ENCODE assay signal across 25 mouse cellular contexts in the genomic region with DNA sequence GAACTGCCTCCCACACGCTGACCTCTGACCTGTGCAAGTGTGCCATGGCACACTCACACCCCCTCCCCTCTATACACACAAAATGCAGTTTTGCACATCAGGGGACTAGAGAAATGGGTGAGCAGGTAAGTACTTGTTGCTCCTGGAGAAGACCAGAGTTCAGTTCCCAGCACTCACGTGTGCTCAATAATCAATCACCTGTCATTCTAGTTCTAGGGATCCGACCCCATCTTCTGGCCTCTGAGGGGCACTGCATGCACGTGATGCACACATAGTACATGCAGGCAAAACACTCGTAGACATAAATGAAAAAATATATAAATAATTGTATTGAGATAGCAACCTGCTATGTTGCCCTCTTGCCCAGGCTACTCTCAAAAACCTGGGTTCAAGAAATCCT. TPM values are rescaled to one million over a fixed set of nuclear protein-coding genes. Genes with fewer than 3 reads are reported as not detected.
DNase-seq lines count a peak whose midpoint lies in the region; ATAC-seq and TF ChIP-seq lines count a peak whose summit lies in the region.
"Had no signal": no experiment of that assay in that cellular context is flagged by ENCODE, and none has a peak within 500 bp of the region (broad histone marks: within the 10 kb centered on the region; RNA-seq: fewer than 3 reads in every experiment).

No protein-coding gene starts in this region.

- TF ChIP-seq EP300 in heart, adult 2 months (IDR thresholded peaks at IDR 0.05; ENCODE audit: insufficient read depth, low read depth, low read length): no peak
- no peak for TF ChIP-seq EP300 in liver, embryonic 14.5 days (IDR thresholded peaks at IDR 0.05; ENCODE audit: low read depth)
- no peak for TF ChIP-seq EP300 in liver, postnatal 0 days (IDR thresholded peaks at IDR 0.05; ENCODE audit: low read depth)
- no peak for TF ChIP-seq EP300 in ES-Bruce4 (IDR thresholded peaks at IDR 0.05; ENCODE audit: insufficient read depth, low read depth, low read length)

- no peaks in the 10 kb centered on the region for H3K27me3 ChIP-seq in heart, adult 2 months (ENCODE audit: control insufficient read depth, insufficient read depth, low read length)
- peaks cover 16% of the 10 kb centered on the region for H3K27me3 ChIP-seq in liver, embryonic 14.5 days (ENCODE audit: control insufficient read depth, insufficient read depth, low read length)
- 0 out of 2 replicates have a peak, but pooled peaks cover 3% of the 10 kb centered on the region for H3K27me3 ChIP-seq in liver, postnatal 0 days (ENCODE audit: insufficient read depth, low read length)
- H3K27me3 ChIP-seq in ES-Bruce4 (ENCODE audit: control insufficient read depth, insufficient read depth, low read length, poor library complexity, severe bottlenecking): no peaks in the 10 kb centered on the region
- H3K27me3 ChIP-seq: CH12.LX; embryonic facial prominence, embryonic 12.5 days; embryonic facial prominence, embryonic 15.5 days; forebrain, embryonic 15.5 days; heart, embryonic 13.5 days had no signal

- no peaks in the 10 kb centered on the region for H3K36me3 ChIP-seq in heart, adult 2 months (ENCODE audit: control insufficient read depth, insufficient read depth, low read length)
- no peaks in the 10 kb centered on the region for H3K36me3 ChIP-seq in liver, embryonic 14.5 days (replicated peaks; ENCODE audit: control insufficient read depth, insufficient read depth, low read depth)
- H3K36me3 ChIP-seq in liver, postnatal 0 days (replicated peaks; ENCODE audit: insufficient read depth, low read length): no peaks in the 10 kb centered on the region
- no peaks in the 10 kb centered on the region for H3K36me3 ChIP-seq in ES-Bruce4 (ENCODE audit: control insufficient read depth, insufficient read depth, low read length, poor library complexity, severe bottlenecking)
- H3K36me3 ChIP-seq: embryonic facial prominence, embryonic 12.5 days; embryonic facial prominence, embryonic 15.5 days; forebrain, embryonic 15.5 days; G1E; heart, embryonic 13.5 days; hindbrain, embryonic 13.5 days had no signal

- H3K9me3 ChIP-seq in liver, embryonic 14.5 days (ENCODE audit: control insufficient read depth, low read length): no peaks in the 10 kb centered on the region
- H3K9me3 ChIP-seq in liver, postnatal 0 days (ENCODE audit: low read length): no peaks in the 10 kb centered on the region
- H3K9me3 ChIP-seq in ES-Bruce4 (replicated peaks; ENCODE audit: control insufficient read depth, insufficient read depth, low read length, poor library complexity, severe bottlenecking): no peaks in the 10 kb centered on the region
- H3K9me3 ChIP-seq: embryonic facial prominence, embryonic 12.5 days; embryonic facial prominence, embryonic 15.5 days; forebrain, embryonic 15.5 days; G1E; heart, embryonic 13.5 days; hindbrain, embryonic 13.5 days had no signal

- no peaks in the 10 kb centered on the region for H3K79me2 ChIP-seq in heart, adult 2 months (replicated peaks; ENCODE audit: control insufficient read depth, insufficient read depth, low read length)

- H3K4me2 ChIP-seq in liver, embryonic 14.5 days (ENCODE audit: low read depth): no peak overlapping the region
- no peak overlapping the region for H3K4me2 ChIP-seq in liver, postnatal 0 days (ENCODE audit: low read depth, low read length)
- H3K4me2 ChIP-seq: embryonic facial prominence, embryonic 12.5 days; embryonic facial prominence, embryonic 15.5 days; forebrain, embryonic 15.5 days; heart, embryonic 13.5 days; hindbrain, embryonic 13.5 days had no signal

- intact Hi-C loops in heart, adult 2 months (cut with DNase I): no loop called here

- TF ChIP-seq POLR2A in heart, adult 2 months (IDR thresholded peaks at IDR 0.05; ENCODE audit: insufficient read depth, low read depth, low read length): no peak
- TF ChIP-seq POLR2A in ES-Bruce4 (IDR thresholded peaks at IDR 0.05; ENCODE audit: insufficient read depth, low read length): no peak

- TF ChIP-seq CTCF in heart, adult 2 months (IDR thresholded peaks at IDR 0.05): 0 out of 2 replicates have a peak, but pooled peaks have one; percentile 9
- TF ChIP-seq CTCF in liver, embryonic 14.5 days (IDR thresholded peaks at IDR 0.05; ENCODE audit: low read depth): peak; percentile 21; the same call in 1 of the 2 replicates
- no peak for TF ChIP-seq CTCF in liver, postnatal 0 days (IDR thresholded peaks at IDR 0.05; ENCODE audit: low read depth)
- TF ChIP-seq CTCF in ES-Bruce4 (IDR thresholded peaks at IDR 0.05; ENCODE audit: low read depth, low read length): peak; percentile 25

- H3K9ac ChIP-seq in heart, adult 2 months (ENCODE audit: low read depth, low read length): no peak overlapping the region
- no peak overlapping the region for H3K9ac ChIP-seq in liver, embryonic 14.5 days (replicated peaks)
- H3K9ac ChIP-seq in liver, postnatal 0 days (replicated peaks): no peak overlapping the region
- no peak overlapping the region for H3K9ac ChIP-seq in ES-Bruce4 (ENCODE audit: low read depth, poor library complexity, severe bottlenecking)
- H3K9ac ChIP-seq: embryonic facial prominence, embryonic 12.5 days; embryonic facial prominence, embryonic 15.5 days; forebrain, embryonic 15.5 days; heart, embryonic 13.5 days; hindbrain, embryonic 13.5 days had no signal

- no peak for ATAC-seq in liver, embryonic 14.5 days (ENCODE audit: insufficient read depth)
- ATAC-seq in liver, postnatal 0 days: no peak
- ATAC-seq: forebrain, embryonic 15.5 days; hindbrain, embryonic 16.5 days; inflammation-experienced regulatory T-cells, adult 6 months had no signal

- WGBS in heart, adult 2 months: 94% methylated on average over 5 of the region's 5 CpGs
- 72% methylated on average over 5 of the region's 5 CpGs for whole genome bisulfite sequencing in liver, embryonic 14.5 days (ENCODE audit: insufficient replicate concordance)
- WGBS in liver, postnatal 0 days (ENCODE audit: insufficient replicate concordance): 79% methylated on average over 5 of the region's 5 CpGs

- H3K4me3 ChIP-seq in heart, adult 2 months: no peak overlapping the region
- H3K4me3 ChIP-seq in liver, embryonic 14.5 days (ENCODE audit: insufficient read depth in 1 of 2, low read depth in 2 of 2, low read length in 2 of 2): no peak overlapping the region
- H3K4me3 ChIP-seq in liver, postnatal 0 days (ENCODE audit: low read depth, low read length): no peak overlapping the region
- H3K4me3 ChIP-seq in ES-Bruce4 (ENCODE audit: low read depth, low read length): no peak overlapping the region
- H3K4me3 ChIP-seq: embryonic facial prominence, embryonic 12.5 days; embryonic facial prominence, embryonic 15.5 days; forebrain, embryonic 15.5 days; heart, embryonic 13.5 days; hindbrain, embryonic 13.5 days had no signal

- peaks cover 9% of the 10 kb centered on the region for H3K4me1 ChIP-seq in heart, adult 2 months (ENCODE audit: control insufficient read depth, insufficient read depth, low read length)
- peaks cover 0 to 5% of the 10 kb centered on the region in 2 experiments; a peak in 1 of 4 replicates for H3K4me1 ChIP-seq in liver, embryonic 14.5 days (replicated peaks; ENCODE audit: control insufficient read depth in 2 of 2, insufficient read depth in 2 of 2, low read length in 1 of 2)
- peaks cover 9% of the 10 kb centered on the region for H3K4me1 ChIP-seq in liver, postnatal 0 days (ENCODE audit: insufficient read depth)
- peaks cover 7% of the 10 kb centered on the region for H3K4me1 ChIP-seq in ES-Bruce4 (ENCODE audit: control insufficient read depth, insufficient read depth, low read length)

- no peak for DNase-seq in heart, adult 2 months
- DNase-seq in heart, adult 9 months (ENCODE audit: low spot score in 2 of 2): no peak
- DNase-seq in liver, embryonic 14.5 days (ENCODE audit: low read depth in 3 of 3, low spot score in 3 of 3): no peak
- DNase-seq in liver, postnatal 0 days: no peak
- peak; percentile 60 for DNase-seq in R1 (ENCODE audit: low read depth, low spot score)
- no peak for DNase-seq in cerebellum, postnatal 14 days
- DNase-seq in layer of hippocampus, postnatal 25 days (ENCODE audit: extremely low spot score in 1 of 2, low spot score in 1 of 2): no peak
- DNase-seq: adrenal gland, postnatal 10 days; B cell, adult 2 months; cerebellum, adult 18-20 months; cerebellum, adult 9-10 months; cerebellum, postnatal 25 days; gastrocnemius, postnatal 25 days; kidney, adult 11 months; kidney, adult 8-10 months had no signal

- H3K27ac ChIP-seq in heart, adult 2 months: no peak overlapping the region
- no peak overlapping the region for H3K27ac ChIP-seq in liver, embryonic 14.5 days
- H3K27ac ChIP-seq in liver, postnatal 0 days (ENCODE audit: low read depth): no peak overlapping the region
- no peak overlapping the region for H3K27ac ChIP-seq in ES-Bruce4 (ENCODE audit: insufficient read depth, low read length)
- H3K27ac ChIP-seq: embryonic facial prominence, embryonic 12.5 days; embryonic facial prominence, embryonic 15.5 days; forebrain, embryonic 15.5 days; heart, embryonic 13.5 days; hindbrain, embryonic 13.5 days had no signal

RNA-seq across cellular contexts. Expression of gene Kifc3, which starts 55.8 kb away (rescaled TPM):
- 10 to 100 TPM; 76.2 to 93.4 TPM for total RNA-seq in heart, adult 2 months (2021)
- polyA plus RNA-seq in heart, adult 2 months (2012; rRNA removed): 58.7 and 64.9 TPM in 2 replicates
- polyA plus RNA-seq in liver, embryonic 14.5 days (2012; rRNA removed): 4.0 and 4.6 TPM in 2 replicates
- 2.5 and 4.3 TPM in 2 replicates for polyA plus RNA-seq in liver, embryonic 14.5 days (2014; fragmentation: Nextera tagmentation; extraction: Ambion mirVana)
- polyA plus RNA-seq in liver, postnatal 0 days (2015; fragmentation: Nextera tagmentation; extraction: Ambion mirVana): 5.3 and 5.4 TPM in 2 replicates
- 19.0 and 22.2 TPM in 2 replicates for polyA plus RNA-seq in ES-Bruce4 (2011; ENCODE audit: insufficient read depth, insufficient read length, low read depth, missing spikeins)
- 10 to 100 TPM; 54.2 to 63.7 TPM for total RNA-seq in layer of hippocampus, postnatal 25 days (2021)
- polyA plus RNA-seq: G1E had no signal
